Mouse (Mus musculus) mesoderm, embryonic 11.5 days (tissue): ENCODE results near the gene Pigg.
"Not testable (repeated sequence)": the region's sequence is repeated elsewhere in the genome, so short reads cannot be mapped to it uniquely, and the experiment has no call there.

Experiments used
- DNase-seq: peaks from one replicate; pipeline ENCODE4 v3.0.0-alpha.2; 2012; ENCODE audit warnings: low read depth, low spot score

Pigg gene

DNA sequence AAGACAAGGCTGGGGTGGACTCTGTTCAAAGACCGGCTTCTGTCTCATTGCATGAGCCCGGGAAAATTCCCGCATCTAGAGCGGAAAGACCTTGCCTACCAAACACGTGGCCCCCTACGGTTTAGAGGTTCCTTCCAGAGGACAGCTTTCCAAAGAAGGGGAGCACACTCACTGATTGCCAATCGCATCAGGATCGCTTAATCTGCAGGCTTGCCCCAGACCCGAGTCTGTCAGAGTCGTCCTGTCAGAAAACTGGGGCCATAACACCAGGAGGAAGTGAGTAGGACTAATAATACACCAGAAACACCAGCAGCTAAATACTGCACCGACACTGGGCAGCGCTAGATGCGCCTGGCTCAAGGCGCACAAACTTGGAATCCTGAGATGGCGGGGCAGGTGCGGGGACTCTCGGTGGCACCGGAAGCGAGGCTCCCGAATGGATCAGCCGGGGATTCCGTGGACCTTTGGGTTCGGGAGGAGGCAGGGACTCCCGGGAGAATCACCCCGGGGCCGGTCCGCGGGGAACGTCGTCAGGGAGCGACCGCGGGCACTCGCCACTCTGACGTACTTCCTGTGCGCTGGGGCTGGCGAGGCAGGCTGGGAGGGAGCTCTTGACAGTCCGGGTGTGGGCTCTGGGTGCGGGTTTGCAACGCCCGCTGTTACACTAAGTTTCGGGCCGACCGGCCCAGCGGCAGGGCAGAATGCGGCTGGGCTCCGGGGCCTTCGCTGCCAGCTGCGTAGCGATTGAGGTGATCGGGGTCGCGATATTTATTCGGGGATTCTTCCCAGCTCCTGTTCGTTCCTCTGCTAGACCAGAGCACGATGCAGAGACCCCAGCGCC lies at the start of gene Pigg:
Gene Pigg (plus strand): TSS at position 386 of the 841 bp plus-strand sequence.
- peak; percentile 89 for DNase-seq

DNA sequence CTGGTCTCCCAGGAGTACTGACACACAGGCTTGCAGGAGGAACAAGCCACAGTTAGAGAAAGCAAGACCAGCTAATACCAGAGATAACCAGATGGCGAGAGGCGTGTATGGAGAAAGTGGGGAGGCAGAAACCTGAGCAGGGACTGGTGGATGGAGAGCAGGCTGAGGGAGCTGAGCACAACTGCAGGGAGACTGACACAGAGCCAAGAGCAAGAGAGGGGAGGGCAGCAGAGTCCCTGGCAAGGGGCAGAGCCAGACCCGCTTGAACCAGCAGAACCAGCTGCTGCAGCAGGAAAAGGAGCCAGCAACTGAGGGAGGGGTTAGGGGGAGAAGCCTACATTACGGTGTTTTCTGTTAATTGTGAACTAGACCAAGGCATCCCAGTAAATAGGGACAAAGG lies 49.7 kb upstream of the Pigg start:
- DNase-seq: peak; percentile 16

DNA sequence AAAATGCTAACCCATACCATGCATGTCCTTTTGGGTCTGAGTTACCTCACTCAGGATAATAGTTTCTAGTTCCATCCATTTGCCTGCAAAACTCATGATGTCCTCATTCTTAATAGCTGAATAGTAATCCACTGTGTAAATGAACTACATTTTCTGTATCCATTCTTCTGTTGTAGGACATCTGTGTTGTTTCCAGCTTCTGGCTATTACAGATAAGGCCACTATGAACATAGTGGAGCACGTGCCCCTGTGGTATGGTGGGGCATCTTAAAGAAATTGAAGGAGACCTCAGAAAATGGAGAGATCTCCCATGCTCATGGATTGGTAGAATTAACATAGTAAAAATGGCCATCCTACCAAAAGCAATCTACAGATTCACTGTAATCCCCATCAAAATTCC lies 48.6 kb upstream of the Pigg start:
- DNase-seq: not testable (repeated sequence)

DNA sequence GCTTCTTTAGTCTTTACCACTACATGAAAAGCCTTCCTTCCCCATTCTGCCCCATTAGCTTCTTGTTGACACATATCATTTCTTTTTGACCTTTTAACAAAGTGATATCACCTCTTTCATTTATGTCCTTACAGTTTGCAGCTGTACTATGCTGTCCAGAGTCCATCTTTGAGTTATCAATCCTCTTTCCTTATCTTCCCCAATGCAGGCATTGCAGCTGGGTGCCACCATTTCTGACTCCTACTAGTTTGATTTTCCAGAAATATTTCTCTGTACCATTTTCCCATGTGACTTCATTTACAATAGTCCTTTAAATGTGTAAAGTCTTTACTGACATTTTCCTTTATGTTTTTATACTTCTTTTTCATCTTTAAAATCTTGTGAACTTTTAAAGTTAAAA lies 45.4 kb upstream of the Pigg start:
- no peak for DNase-seq

DNA sequence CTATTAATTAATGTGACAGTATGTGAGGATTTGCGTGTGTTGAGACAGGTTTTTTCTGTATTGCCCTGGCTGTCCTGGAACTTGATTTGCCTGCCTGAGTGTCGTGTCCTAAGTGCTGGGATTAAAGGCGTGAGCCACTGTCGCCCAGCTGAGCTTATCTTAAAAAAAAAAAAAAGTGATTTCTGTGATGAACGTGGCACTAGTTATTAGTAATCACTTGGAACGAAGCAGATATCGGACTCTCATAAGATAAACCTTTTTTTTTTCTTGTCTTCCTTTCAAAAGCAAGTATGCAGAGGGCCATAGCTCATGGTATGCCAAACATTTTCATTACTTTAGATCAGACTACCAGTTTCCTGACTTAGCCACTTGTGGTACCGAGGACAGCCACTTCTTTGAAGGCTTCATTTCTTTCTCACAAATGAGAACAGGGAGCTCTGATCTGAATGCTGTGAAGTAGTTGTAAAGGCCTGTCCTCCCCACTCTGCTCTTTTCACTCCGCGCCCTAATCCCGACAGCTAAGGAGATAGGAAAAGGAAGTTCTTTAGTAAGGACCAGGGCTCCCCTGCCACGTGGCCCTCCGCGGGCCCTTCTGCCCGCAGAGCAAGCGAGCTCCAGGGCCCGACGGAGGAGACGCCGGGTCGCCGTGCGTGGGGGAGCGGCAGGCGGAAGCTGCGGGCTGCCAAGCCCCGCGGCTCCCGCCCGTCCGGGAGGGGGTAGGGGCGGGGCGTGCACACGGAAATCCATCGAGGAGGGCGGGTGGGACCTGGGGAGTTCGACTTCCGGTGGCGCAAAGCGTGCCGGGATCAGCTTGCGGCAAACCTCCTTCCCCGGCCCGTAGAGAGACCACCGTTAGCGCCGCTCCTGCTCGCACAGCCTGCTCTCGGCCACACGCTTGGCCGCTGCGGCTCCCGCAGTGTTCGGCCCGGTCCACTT lies 44.0 kb upstream of the Pigg start, which contains the start of gene Dr1:
Gene Dr1 (plus strand): TSS at position 771 of the 936 bp plus-strand sequence.
- peak; percentile 91 for DNase-seq

DNA sequence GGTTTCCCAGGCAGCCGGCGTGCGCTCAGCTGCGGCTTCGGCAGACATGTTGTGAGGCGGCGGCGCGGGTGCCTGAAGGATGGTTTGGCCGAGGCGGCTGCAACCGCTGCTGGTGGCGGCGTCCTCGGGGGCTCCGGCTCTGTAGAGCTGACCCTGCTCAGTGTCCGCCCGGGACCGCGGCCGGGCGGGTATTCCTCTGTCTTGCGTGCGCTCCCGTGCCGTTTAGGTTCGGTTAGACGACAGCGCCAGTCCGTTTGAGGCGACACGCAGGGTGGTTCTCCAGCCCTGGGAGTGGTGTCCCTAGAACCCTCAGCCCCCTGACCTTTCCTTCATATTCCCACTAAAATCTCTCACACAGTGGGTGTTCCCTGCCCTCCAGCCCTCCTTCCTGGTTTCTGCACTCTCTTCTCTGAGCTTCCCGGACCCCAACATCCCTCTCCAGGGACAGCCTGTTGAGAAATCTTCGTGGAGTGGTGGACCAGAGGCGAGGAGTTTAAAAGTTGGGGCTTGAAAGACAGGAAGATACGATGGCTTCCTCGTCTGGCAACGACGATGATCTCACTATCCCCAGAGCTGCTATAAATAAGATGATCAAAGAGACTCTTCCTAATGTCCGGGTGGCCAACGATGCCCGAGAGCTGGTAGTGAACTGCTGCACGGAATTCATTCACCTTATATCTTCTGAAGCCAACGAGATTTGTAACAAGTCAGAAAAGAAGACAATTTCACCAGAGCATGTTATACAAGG lies 43.2 kb upstream of the Pigg start:
- DNase-seq: peak; percentile 17

DNA sequence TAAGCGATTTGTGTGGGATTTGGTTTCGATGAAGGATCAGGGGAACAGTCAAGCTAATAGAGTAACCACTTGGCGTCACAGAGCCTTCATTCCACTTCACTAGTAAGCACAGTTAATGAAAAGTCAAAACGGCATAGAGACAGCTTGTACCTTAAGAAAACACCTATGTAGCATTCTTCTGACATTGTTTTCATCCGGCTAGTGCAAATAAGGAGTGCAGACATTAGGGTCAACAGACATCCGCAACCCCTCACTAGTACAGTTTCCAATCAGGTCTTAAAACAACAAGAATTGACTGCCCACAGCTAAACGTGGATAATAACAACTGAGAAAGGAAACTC lies 42.6 kb upstream of the Pigg start:
- DNase-seq: no peak

DNA sequence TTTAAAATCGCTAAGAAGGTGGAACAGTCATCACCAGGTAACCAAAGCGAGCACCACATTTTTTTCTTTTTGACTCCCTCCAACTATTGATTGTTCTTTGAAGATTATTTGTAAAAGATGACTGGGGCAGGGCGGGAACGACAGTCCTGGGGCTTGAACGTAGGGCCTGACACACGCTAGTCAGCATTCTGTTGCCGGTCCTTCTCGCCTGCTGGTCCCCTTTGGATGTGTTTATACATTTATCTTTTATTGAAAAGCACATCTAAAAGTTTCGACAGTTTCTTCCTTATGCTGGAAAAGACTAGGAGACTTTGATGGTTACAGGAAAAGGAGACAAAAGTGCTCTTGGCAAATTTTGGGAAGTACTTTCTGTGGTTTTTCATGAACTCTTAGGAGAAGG lies 42.0 kb upstream of the Pigg start:
- no peak for DNase-seq

DNA sequence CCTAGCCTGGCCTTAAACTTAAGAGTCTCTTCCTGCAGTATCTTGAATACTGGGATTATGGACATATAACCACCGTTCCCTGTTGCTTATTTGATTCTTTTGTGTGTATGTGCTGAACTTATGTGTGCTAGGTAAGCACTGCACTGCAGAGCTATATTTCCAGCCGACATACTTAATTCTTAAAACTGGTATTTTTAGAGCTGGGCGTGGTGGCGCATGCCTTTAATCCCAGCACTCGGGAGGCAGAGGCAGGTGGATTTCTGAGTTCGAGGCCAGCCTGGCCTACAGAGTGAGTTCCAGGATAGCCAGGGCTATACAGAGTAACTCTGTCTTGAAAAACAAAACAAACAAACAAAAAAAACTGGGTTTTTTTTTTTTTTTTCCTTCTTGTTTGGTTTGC lies 41.1 kb upstream of the Pigg start:
- not testable (repeated sequence) for DNase-seq

DNA sequence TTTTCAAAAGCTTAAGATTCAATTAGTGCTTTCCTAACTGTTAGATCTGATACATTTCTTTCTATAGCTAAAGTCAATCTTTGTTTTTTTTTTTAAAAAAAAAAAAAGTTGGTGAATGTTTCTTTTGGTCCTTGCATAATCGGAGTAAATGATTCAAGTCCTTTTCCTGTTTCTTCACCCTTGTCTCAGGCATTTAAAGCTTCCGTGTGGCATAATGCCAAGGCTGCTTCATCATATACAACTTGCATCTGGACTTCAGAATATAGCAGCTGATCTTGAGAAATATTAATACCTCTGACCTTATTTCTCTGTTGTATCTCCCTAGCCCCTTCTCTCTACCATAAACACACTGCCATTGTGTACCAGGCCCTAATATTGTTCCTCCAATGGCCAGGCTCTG lies 25.5 kb upstream of the Pigg start:
- no peak for DNase-seq

DNA sequence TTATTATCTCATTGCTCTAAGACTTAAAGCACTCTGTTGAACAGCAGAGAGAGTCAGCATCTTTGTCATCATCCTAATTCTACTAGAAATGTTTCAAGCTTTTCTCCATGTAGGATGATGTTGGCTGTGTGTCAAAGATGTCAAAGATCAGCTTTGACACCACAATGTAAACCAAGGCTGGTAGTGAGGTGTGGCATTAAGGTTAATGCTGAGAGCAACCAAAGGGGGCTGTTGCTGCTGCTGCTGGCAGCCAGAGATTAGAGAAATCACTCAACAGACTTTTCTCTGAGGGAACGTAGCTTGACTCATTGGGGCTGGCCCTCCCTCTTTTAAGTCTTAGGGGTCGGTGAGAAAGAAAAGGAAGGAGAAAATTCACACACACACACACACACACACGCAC lies 10.8 kb upstream of the Pigg start:
- no peak for DNase-seq

DNA sequence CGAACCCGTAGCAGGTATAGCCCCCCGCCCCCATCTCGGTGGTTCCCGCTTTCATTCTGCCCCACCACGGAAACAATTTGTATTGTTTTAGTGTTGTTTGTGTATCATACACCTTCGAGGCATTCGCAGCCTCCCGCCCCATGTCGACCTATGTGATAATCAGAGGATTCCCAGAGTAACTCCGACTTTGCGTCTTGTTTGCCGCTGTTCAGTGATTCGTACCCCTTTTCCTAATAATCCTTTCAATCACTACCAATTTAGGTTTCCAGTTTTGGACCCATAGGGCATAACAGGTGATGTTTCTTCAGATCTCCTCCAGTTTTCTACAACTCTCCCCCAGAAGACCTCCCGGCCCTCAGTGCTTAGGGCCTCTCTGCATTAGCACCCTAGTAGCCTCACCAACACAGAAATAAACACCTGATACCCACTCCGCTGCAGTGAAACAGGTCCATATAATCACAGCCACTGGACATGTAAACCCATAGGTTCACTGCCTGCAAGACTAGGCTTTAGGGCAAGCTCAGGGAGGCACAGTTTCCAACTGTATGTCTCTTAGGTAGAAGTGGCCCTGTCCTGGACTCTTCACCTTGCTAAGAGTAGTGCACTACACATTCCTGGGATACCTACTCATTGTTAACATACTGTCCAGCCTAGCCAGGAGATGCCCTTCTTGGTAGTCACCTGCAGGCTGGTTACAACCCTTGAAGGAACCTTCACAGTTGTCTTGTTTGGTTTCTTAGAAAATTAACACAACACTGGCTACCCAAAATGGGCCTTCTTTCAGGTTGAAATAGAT lies 854 bp downstream of the Pigg start:
- no peak for DNase-seq

DNA sequence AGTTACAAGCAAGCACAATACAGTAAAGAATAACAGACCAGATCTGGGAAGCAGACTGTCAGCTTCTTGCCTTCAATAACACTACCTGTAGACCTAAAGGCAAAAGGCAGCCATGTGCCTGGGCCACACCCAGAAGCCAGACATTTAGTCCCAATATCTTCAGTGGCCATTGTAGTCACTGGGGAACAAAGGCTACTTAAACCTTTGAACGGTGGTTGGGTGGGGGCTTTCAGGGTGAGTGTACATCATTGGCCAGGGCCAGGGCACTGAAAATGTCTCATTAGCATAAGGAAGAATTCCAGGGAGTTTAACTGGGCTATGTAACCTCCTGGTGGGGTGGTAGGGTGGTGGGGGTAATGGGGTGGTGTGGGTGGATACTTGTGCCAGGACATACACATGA lies 18.6 kb downstream of the Pigg start:
- DNase-seq: no peak

DNA sequence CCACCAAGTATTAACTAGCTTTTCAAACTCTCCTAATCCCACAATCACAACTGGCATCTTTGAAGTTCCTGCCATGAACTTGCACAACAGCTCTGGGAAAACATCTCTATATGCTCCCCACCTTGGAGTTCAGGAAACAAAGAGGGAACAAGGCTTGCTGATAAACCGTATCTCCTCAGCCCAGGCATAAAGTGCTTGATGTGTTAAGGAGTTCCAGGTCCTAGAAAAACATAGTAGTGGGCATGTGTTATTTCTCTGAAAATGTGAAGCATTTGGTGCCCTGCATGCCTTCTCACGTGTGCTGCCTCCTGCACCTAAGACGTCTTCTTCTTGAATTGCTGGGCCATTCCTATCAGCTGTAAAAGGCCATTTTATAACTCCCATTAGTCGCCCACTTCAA lies 25.0 kb downstream of the Pigg start:
- DNase-seq: no peak

DNA sequence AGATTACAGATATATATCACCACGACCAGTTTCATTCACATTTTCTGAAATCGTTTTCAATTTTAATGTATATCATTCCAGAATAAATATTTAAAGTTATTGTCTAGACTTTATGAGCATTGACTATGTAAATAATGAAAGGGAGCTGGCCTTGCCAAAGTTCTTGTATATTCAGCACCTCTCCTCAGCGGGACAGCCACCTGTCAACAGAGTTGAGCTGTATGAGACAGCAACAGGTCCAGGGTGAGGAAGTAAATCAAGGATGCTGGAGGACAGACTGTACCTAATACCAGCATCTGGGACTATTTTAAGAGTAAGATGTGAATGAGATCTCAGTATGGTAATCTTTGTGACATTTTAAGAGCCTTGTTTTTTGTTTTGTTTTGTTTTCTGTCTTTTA lies 25.6 kb downstream of the Pigg start:
- DNase-seq: no peak

DNA sequence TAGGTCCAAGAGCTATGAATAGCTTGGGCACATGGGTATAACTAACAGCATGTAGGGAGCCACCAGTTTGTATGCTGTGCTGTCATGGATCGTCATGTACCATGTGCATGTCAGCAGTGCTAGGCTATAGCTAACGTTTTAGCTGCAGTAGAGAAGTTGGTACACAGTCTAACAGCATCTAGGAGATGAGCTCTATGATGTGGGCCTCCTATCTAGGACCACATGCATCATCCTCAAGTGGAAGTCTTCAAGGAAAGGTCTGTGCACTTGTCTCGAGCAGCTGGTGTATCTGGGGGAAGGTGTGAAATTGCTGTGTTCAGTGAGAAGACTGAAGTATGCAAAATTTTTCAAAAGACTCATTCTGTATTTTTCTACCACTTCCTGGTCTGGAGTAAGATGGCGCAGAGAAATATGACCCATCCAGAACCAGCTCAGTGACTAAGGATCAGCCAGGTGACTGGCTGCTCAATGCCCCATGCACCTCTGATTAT lies 31.3 kb downstream of the Pigg start:
- DNase-seq: no peak

DNA sequence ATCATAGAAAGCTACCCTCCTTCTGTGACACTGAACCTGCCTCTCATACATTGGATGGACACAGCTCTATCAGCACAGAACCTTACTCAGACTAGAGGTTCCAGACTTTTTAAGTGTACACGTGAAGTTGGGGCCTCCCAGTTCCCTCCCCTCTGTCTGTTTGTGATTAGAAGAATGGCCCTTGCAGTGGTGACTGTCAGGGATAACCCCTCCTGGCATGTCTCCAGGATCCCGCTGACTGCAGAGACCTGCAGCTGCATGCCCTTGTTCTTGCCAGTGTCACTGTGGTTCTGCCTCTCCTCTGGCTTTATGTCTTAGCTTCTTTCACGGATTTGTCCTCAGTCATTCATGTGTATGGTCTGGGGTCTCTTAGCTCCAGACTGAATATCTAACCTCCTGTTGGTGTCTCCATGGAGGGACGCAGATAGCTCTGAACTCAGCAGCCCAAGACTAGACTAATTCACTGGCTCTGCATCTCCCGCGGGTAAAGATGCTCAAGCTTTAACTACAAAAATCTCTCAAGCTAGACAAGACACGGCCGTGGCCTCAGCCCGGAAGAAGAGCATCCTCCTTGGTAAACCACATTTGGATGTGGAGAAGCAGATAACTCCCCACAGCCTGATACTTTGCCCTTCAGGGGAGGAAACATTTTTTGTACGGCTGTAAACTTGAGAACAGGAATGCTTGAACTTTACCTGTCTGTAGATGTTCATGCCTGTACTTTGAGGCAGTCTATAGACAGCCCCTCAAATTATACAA lies 33.1 kb downstream of the Pigg start:
- no peak for DNase-seq

DNA sequence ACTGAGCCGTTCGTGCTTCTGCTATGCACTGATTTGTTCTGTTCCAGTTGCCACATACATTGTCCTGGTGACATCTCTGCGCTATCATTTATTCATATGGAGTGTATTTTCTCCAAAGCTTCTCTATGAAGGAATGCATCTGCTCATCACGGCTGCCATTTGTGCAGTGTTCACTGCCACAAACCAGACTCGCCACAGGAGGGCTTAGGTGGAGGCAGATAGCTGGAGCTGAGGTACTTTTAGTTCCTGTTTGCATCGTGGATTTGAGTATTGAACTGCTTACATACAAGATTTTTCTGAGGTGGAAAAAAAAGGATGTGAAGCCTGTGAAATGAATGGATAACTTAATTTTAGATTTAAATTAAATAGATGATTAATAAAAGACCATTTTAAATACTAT lies 35.4 kb downstream of the Pigg start:
- no peak for DNase-seq

DNA sequence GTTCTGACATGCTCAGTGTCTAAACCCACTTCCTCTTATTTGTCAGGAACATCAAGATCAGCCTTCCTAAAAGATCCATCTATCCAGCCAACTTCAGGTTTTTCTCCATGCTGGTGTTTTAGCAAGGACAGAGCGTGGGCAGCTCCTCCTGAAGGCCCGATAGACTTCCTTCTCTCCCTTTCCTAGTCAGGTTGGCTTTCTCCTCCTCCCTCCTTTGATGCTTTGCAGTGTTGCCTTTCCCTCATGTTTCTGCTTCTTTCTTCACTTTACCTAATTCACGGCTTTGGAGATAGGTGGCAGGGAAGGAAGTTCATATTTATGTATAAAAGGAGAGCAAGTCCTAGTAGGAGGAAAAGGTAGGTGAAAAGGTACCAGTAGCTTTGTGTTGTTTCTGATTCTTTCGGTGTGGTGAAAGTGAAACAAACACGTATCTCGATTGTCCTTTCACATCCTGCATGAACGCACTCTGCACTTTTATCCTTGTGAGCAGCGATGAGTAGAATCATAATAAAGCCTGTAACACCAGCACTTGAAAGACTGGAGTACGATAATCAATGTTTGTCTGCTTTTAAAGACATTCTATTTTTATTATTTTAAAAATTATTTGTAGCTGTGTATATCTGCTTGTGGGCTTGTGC lies 37.2 kb downstream of the Pigg start:
- DNase-seq: no peak

DNA sequence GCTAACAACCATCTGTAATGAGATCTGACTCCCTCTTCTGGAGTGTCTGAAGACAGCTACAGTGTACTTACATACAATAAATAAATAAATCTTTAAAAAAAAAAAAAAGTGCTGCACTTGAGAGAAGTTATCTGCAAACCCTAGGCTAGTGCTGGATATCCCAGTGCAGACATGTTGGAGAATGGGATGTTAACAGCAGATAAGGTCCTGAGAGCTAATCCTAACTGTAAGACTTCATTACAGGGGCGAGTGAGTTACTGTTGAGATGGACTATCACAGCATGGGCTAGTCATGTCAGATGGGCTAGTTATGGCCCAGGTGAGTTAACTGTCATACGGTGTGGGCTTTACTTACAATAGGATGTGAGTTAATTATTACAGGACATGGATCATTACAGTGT lies 41.6 kb downstream of the Pigg start:
- no peak for DNase-seq
